12 mouse cellular contexts compared by ENCODE assay signal in the genomic region with DNA sequence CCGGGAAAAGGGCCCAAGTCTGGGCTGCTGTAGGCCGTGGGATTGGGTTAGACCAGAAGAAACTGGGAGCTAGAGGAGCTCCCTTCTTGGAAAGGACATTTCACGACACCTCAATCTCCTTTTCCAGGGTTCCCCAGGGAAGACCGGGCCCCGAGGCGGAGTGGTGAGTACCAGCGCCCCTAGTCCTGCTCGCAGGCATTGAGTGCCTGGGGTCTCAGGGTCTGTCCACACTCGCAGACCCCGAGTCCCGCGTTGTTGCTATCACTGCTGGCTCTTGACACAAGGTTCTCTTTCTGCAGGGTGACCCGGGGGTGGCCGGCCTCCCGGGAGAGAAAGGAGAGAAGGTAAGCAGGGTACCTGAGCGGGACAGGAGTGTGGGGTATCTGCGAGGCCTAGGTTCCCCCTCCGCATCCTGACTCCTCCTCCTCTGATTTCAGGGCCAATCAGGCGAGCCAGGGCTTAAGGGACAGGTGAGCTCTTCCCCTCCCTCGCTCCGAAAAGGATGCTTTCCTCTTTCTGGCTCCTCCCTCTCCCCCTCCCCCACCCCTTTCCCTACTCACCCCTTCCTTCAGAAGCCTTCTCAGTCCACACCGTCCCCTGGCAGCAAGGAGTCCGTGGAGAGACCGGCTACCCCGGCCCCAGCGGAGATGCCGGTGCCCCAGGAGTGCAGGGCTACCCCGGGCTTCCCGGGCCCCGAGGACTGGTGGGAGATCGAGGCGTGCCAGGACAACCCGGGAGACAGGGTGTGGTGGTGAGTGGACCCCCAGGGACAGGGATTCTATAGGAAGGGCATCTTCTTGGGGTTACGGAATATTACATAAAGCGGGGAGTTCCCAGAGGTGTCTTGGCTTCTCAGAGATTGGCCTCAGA. TPM values are rescaled to one million over a fixed set of nuclear protein-coding genes. Genes with fewer than 3 reads are reported as not detected.
DNase-seq lines count a peak whose midpoint lies in the region; ATAC-seq and TF ChIP-seq lines count a peak whose summit lies in the region.
"Had no signal": no experiment of that assay in that cellular context is flagged by ENCODE, and none has a peak within 500 bp of the region (broad histone marks: within the 10 kb centered on the region; RNA-seq: fewer than 3 reads in every experiment).

No protein-coding gene starts in this region.

- H3K9ac ChIP-seq in intestine, embryonic 15.5 days: no peak overlapping the region
- no peak overlapping the region for H3K9ac ChIP-seq in intestine, postnatal 0 days (ENCODE audit: low read depth, low read length)
- peak overlapping the region; percentile 25; the same call in 1 of the 2 replicates for H3K9ac ChIP-seq in forebrain, embryonic 14.5 days (ENCODE audit: low read length)
- peak overlapping the region; percentile 51 for H3K9ac ChIP-seq in midbrain, postnatal 0 days (replicated peaks; ENCODE audit: low read length, poor library complexity, severe bottlenecking)
- H3K9ac ChIP-seq: stomach, embryonic 15.5 days had no signal

- intact Hi-C loops in gastrocnemius, postnatal 14 days (cut with DNase I; ENCODE audit: low total_unique reads): no loop called here

- 14% methylated on average over 35 of the region's 35 CpGs for WGBS in intestine, embryonic 15.5 days
- 20% methylated on average over 35 of the region's 35 CpGs for WGBS in intestine, postnatal 0 days
- WGBS in forebrain, embryonic 14.5 days: 10% methylated on average over 32 of the region's 35 CpGs
- WGBS in midbrain, postnatal 0 days: 14% methylated on average over 34 of the region's 35 CpGs

- H3K27ac ChIP-seq in intestine, embryonic 15.5 days: no peak overlapping the region
- no peak overlapping the region for H3K27ac ChIP-seq in intestine, postnatal 0 days (ENCODE audit: low read depth, low read length)
- H3K27ac ChIP-seq in forebrain, embryonic 14.5 days (ENCODE audit: low read depth, low read length): no peak overlapping the region
- H3K27ac ChIP-seq in midbrain, postnatal 0 days (ENCODE audit: low read depth, low read length): no peak overlapping the region
- H3K27ac ChIP-seq: stomach, embryonic 15.5 days had no signal

- ATAC-seq in intestine, embryonic 15.5 days: no peak
- no peak for ATAC-seq in intestine, postnatal 0 days
- peak; percentile 47; the same call in 1 of the 2 replicates for ATAC-seq in forebrain, embryonic 14.5 days
- peak; percentile 72 for ATAC-seq in midbrain, postnatal 0 days (ENCODE audit: low FRiP score)
- no peak for ATAC-seq in activated CD4-positive, CD25-positive, alpha-beta regulatory T cell, adult 4 months

- no peaks in the 10 kb centered on the region for H3K36me3 ChIP-seq in intestine, embryonic 15.5 days
- no peaks in the 10 kb centered on the region for H3K36me3 ChIP-seq in intestine, postnatal 0 days (ENCODE audit: control insufficient read depth, insufficient read depth)
- no peaks in the 10 kb centered on the region for H3K36me3 ChIP-seq in forebrain, embryonic 14.5 days (ENCODE audit: control insufficient read depth, insufficient read depth, low read length)
- peaks cover 3% of the 10 kb centered on the region; the same call in 1 of the 2 replicates for H3K36me3 ChIP-seq in midbrain, postnatal 0 days (ENCODE audit: insufficient read depth, low read length)
- H3K36me3 ChIP-seq: stomach, embryonic 15.5 days had no signal

- TF ChIP-seq CTCF in intestine, postnatal 0 days (IDR thresholded peaks at IDR 0.05; ENCODE audit: low read depth): no peak
- TF ChIP-seq CTCF in midbrain, postnatal 0 days (IDR thresholded peaks at IDR 0.05): 0 out of 2 replicates have a peak, but pooled peaks have one; percentile 4

- H3K9me3 ChIP-seq in intestine, embryonic 15.5 days: no peaks in the 10 kb centered on the region
- no peaks in the 10 kb centered on the region for H3K9me3 ChIP-seq in intestine, postnatal 0 days (ENCODE audit: control insufficient read depth)
- H3K9me3 ChIP-seq in forebrain, embryonic 14.5 days (replicated peaks; ENCODE audit: control insufficient read depth, low read length): no peaks in the 10 kb centered on the region
- H3K9me3 ChIP-seq in midbrain, postnatal 0 days (ENCODE audit: low read length): no peaks in the 10 kb centered on the region
- H3K9me3 ChIP-seq: stomach, embryonic 15.5 days had no signal

- peak overlapping the region; percentile 24; the same call in 1 of the 2 replicates for H3K4me2 ChIP-seq in intestine, embryonic 15.5 days (replicated peaks)
- no peak overlapping the region for H3K4me2 ChIP-seq in intestine, postnatal 0 days (replicated peaks; ENCODE audit: low read depth)
- H3K4me2 ChIP-seq in forebrain, embryonic 14.5 days (ENCODE audit: low read length): peak overlapping the region; percentile 27
- peak overlapping the region; percentile 43 for H3K4me2 ChIP-seq in midbrain, postnatal 0 days (ENCODE audit: low read depth, low read length, poor library complexity, severe bottlenecking)
- H3K4me2 ChIP-seq: stomach, embryonic 15.5 days had no signal

- H3K4me1 ChIP-seq in intestine, embryonic 15.5 days (replicated peaks): 0 out of 2 replicates have a peak, but pooled peaks cover 2% of the 10 kb centered on the region
- no peaks in the 10 kb centered on the region for H3K4me1 ChIP-seq in intestine, postnatal 0 days (replicated peaks; ENCODE audit: control insufficient read depth, insufficient read depth, low read length)
- 0 out of 2 replicates have a peak, but pooled peaks cover 2% of the 10 kb centered on the region for H3K4me1 ChIP-seq in forebrain, embryonic 14.5 days (ENCODE audit: control insufficient read depth, insufficient read depth, low read length)
- H3K4me1 ChIP-seq in midbrain, postnatal 0 days (ENCODE audit: insufficient read depth, low read length): no peaks in the 10 kb centered on the region; the same call in 1 of the 2 replicates
- H3K4me1 ChIP-seq: stomach, embryonic 15.5 days had no signal

- H3K4me3 ChIP-seq in intestine, embryonic 15.5 days (replicated peaks): no peak overlapping the region
- no peak overlapping the region for H3K4me3 ChIP-seq in intestine, postnatal 0 days (ENCODE audit: low read depth, low read length)
- H3K4me3 ChIP-seq in forebrain, embryonic 14.5 days (ENCODE audit: low read depth, low read length): peak overlapping the region; percentile 18
- H3K4me3 ChIP-seq in midbrain, postnatal 0 days (ENCODE audit: low read depth, low read length): peak overlapping the region; percentile 33
- H3K4me3 ChIP-seq: stomach, embryonic 15.5 days had no signal

- H3K27me3 ChIP-seq in intestine, embryonic 15.5 days (replicated peaks): peaks cover 10% of the 10 kb centered on the region; the same call in 1 of the 2 replicates
- H3K27me3 ChIP-seq in intestine, postnatal 0 days (replicated peaks; ENCODE audit: control insufficient read depth, insufficient read depth, low read length): no peaks in the 10 kb centered on the region
- no peaks in the 10 kb centered on the region for H3K27me3 ChIP-seq in forebrain, embryonic 14.5 days (replicated peaks; ENCODE audit: control insufficient read depth, insufficient read depth, low read length)
- H3K27me3 ChIP-seq in midbrain, postnatal 0 days (ENCODE audit: insufficient read depth, low read length): no peaks in the 10 kb centered on the region
- H3K27me3 ChIP-seq: stomach, embryonic 15.5 days had no signal

- peak; percentile 64 to 79 for DNase-seq in cerebellum, adult 18-20 months
- DNase-seq in forebrain, embryonic 14.5 days (ENCODE audit: low spot score): no peak
- peak; percentile 55 for DNase-seq in midbrain, postnatal 0 days (ENCODE audit: low spot score)
- no peak for DNase-seq in gastrocnemius, postnatal 14 days
- DNase-seq in lung, postnatal 36 days: no peak

RNA-seq across cellular contexts. Expression of gene Col9a2, which starts 13.5 kb away (rescaled TPM):
- 11.1 and 12.0 TPM in 2 replicates for polyA plus RNA-seq in intestine, embryonic 15.5 days (2015; fragmentation: Nextera tagmentation; extraction: Ambion mirVana)
- 3.9 TPM in 2 replicates for polyA plus RNA-seq in intestine, postnatal 0 days (2015; fragmentation: Nextera tagmentation; extraction: Ambion mirVana)
- polyA plus RNA-seq in forebrain, embryonic 14.5 days (2014; fragmentation: Nextera tagmentation; extraction: Ambion mirVana): 2.2 and 3.8 TPM in 2 replicates
- total RNA-seq in midbrain, postnatal 0 days (2014; rRNA removed): 38.4 and 68.5 TPM in 2 replicates
- 18.2 and 19.7 TPM in 2 replicates for polyA plus RNA-seq in midbrain, postnatal 0 days (2015; fragmentation: Nextera tagmentation; extraction: Ambion mirVana)
- total RNA-seq in gastrocnemius, postnatal 14 days (2021): under 1 TPM; 0.60 to 0.84 TPM
- polyA plus RNA-seq in activated CD4-positive, CD25-positive, alpha-beta regulatory T cell, adult 4 months (2017; shearing (Covaris generic)): not detected

RNA-seq across cellular contexts. Expression of gene Smap2, which starts 35.6 kb away (rescaled TPM):
- polyA plus RNA-seq in intestine, embryonic 15.5 days (2015; fragmentation: Nextera tagmentation; extraction: Ambion mirVana): 15.1 and 16.1 TPM in 2 replicates
- 23.2 and 26.0 TPM in 2 replicates for polyA plus RNA-seq in intestine, postnatal 0 days (2015; fragmentation: Nextera tagmentation; extraction: Ambion mirVana)
- polyA plus RNA-seq in forebrain, embryonic 14.5 days (2014; fragmentation: Nextera tagmentation; extraction: Ambion mirVana): 35.3 and 40.9 TPM in 2 replicates
- 91.6 and 98.7 TPM in 2 replicates for total RNA-seq in midbrain, postnatal 0 days (2014; rRNA removed)
- polyA plus RNA-seq in midbrain, postnatal 0 days (2015; fragmentation: Nextera tagmentation; extraction: Ambion mirVana): 42.7 and 45.5 TPM in 2 replicates
- total RNA-seq in gastrocnemius, postnatal 14 days (2021): 10 to 100 TPM; 16.1 to 16.3 TPM
- 10 to 100 TPM; 32.5 to 39.1 TPM for polyA plus RNA-seq in activated CD4-positive, CD25-positive, alpha-beta regulatory T cell, adult 4 months (2017; shearing (Covaris generic))

RNA-seq across cellular contexts. Expression of gene Zmpste24, which starts 45.4 kb away (rescaled TPM):
- polyA plus RNA-seq in intestine, embryonic 15.5 days (2015; fragmentation: Nextera tagmentation; extraction: Ambion mirVana): 35.3 and 37.6 TPM in 2 replicates
- 22.9 and 23.3 TPM in 2 replicates for polyA plus RNA-seq in intestine, postnatal 0 days (2015; fragmentation: Nextera tagmentation; extraction: Ambion mirVana)
- 22.3 and 26.3 TPM in 2 replicates for polyA plus RNA-seq in forebrain, embryonic 14.5 days (2014; fragmentation: Nextera tagmentation; extraction: Ambion mirVana)
- 18.6 and 19.9 TPM in 2 replicates for total RNA-seq in midbrain, postnatal 0 days (2014; rRNA removed)
- polyA plus RNA-seq in midbrain, postnatal 0 days (2015; fragmentation: Nextera tagmentation; extraction: Ambion mirVana): 17.0 and 18.0 TPM in 2 replicates
- 10 to 100 TPM; 17.2 to 20.1 TPM for total RNA-seq in gastrocnemius, postnatal 14 days (2021)
- 10 to 100 TPM; 45.4 to 46.3 TPM for polyA plus RNA-seq in activated CD4-positive, CD25-positive, alpha-beta regulatory T cell, adult 4 months (2017; shearing (Covaris generic))

RNA-seq across cellular contexts. Expression of gene Tmco2, which starts 56.3 kb away (rescaled TPM):
- polyA plus RNA-seq in intestine, embryonic 15.5 days (2015; fragmentation: Nextera tagmentation; extraction: Ambion mirVana): not detected in 2 replicates
- not detected in 2 replicates for polyA plus RNA-seq in intestine, postnatal 0 days (2015; fragmentation: Nextera tagmentation; extraction: Ambion mirVana)
- polyA plus RNA-seq in forebrain, embryonic 14.5 days (2014; fragmentation: Nextera tagmentation; extraction: Ambion mirVana): not detected in 2 replicates
- total RNA-seq in midbrain, postnatal 0 days (2014; rRNA removed): not detected in 2 replicates
- polyA plus RNA-seq in midbrain, postnatal 0 days (2015; fragmentation: Nextera tagmentation; extraction: Ambion mirVana): 0.30 TPM in 1 of 2 replicates, not detected in the other
- total RNA-seq in gastrocnemius, postnatal 14 days (2021): not detected
- not detected for polyA plus RNA-seq in activated CD4-positive, CD25-positive, alpha-beta regulatory T cell, adult 4 months (2017; shearing (Covaris generic))
- total RNA-seq: MEL had no signal
- polyA plus RNA-seq: frontal cortex, adult 2 months; liver, embryonic 16.5 days; stomach, embryonic 15.5 days had no signal

Comparison
In these comparisons a context has a peak if more than half of its experiments do, and no peak if none do; other contexts are left out.
1. ATAC-seq: peak in forebrain, embryonic 14.5 days (single experiment) and midbrain, postnatal 0 days (single experiment); none in intestine, embryonic 15.5 days (single experiment), intestine, postnatal 0 days (single experiment) and activated CD4-positive, CD25-positive, alpha-beta regulatory T cell, adult 4 months (single experiment).
2. H3K4me3 ChIP-seq: peak in forebrain, embryonic 14.5 days (single experiment) and midbrain, postnatal 0 days (single experiment); none in intestine, embryonic 15.5 days (single experiment) and intestine, postnatal 0 days (single experiment).
3. H3K9ac ChIP-seq: peak in forebrain, embryonic 14.5 days (single experiment) and midbrain, postnatal 0 days (single experiment); none in intestine, embryonic 15.5 days (single experiment) and intestine, postnatal 0 days (single experiment).
4. DNase-seq: peak in cerebellum, adult 18-20 months (2 of 2) and midbrain, postnatal 0 days (single experiment); none in forebrain, embryonic 14.5 days (single experiment), gastrocnemius, postnatal 14 days (single experiment) and lung, postnatal 36 days (single experiment).